In genomic region chr15:97581724-97582154, GRCm38 (mm10) we compare ENCODE assay signal across 8 mouse cellular contexts.
DNase-seq lines count a peak whose midpoint lies in the region; ATAC-seq lines count a peak whose summit lies in the region.

No protein-coding gene starts in this region.

- no peak overlapping the region for H3K9ac ChIP-seq in heart, embryonic 11.5 days (ENCODE audit: low read depth, low read length)
- H3K9ac ChIP-seq in liver, embryonic 13.5 days = no peak overlapping the region

- H3K4me2 ChIP-seq in heart, embryonic 11.5 days = no peak overlapping the region
- H3K4me2 ChIP-seq in liver, embryonic 13.5 days = peak overlapping the region; percentile 14; the same call in 1 of the 2 replicates

- no peaks in the 10 kb centered on the region for H3K27me3 ChIP-seq in heart, embryonic 11.5 days (ENCODE audit: control insufficient read depth, insufficient read depth, low read length)
- no peaks in the 10 kb centered on the region for H3K27me3 ChIP-seq in liver, embryonic 13.5 days

- DNase-seq in CD4-positive, CD25-positive, alpha-beta regulatory T cell, adult 2 months (ENCODE audit: low read depth, low spot score) = peak; percentile 89
- peak; percentile 92 for DNase-seq in adrenal gland, adult 2 months
- peak; percentile 81 for DNase-seq in embryo, embryonic 11 days
- peak; percentile 90 to 93 for DNase-seq in kidney, postnatal 36 days
- peak; percentile 70 for DNase-seq in liver, embryonic 13.5 days
- DNase-seq in ovary, adult 18-20 months (ENCODE audit: low spot score) = peak; percentile 57
- peak; percentile 82 for DNase-seq in thymus, postnatal 0 days (ENCODE audit: low spot score)

- H3K9me3 ChIP-seq in heart, embryonic 11.5 days (replicated peaks; ENCODE audit: control insufficient read depth, low read length) = no peaks in the 10 kb centered on the region
- H3K9me3 ChIP-seq in liver, embryonic 13.5 days (replicated peaks) = no peaks in the 10 kb centered on the region

- H3K27ac ChIP-seq in heart, embryonic 11.5 days (ENCODE audit: low read depth, low read length) = no peak overlapping the region
- no peak overlapping the region for H3K27ac ChIP-seq in liver, embryonic 13.5 days

- no peak overlapping the region for H3K4me3 ChIP-seq in heart, embryonic 11.5 days (ENCODE audit: low read depth, low read length)
- no peak overlapping the region for H3K4me3 ChIP-seq in liver, embryonic 13.5 days (replicated peaks)

- no peaks in the 10 kb centered on the region for H3K36me3 ChIP-seq in heart, embryonic 11.5 days (ENCODE audit: control insufficient read depth, insufficient read depth, low read length)
- H3K36me3 ChIP-seq in liver, embryonic 13.5 days = no peaks in the 10 kb centered on the region

- 0 out of 2 replicates have a peak, but pooled peaks have one; percentile 42 for ATAC-seq in heart, embryonic 11.5 days (replicated peaks; ENCODE audit: insufficient number of reproducible peaks, low FRiP score, low TSS enrichment)
- ATAC-seq in liver, embryonic 13.5 days (ENCODE audit: low read depth) = peak; percentile 89

- no peaks in the 10 kb centered on the region for H3K4me1 ChIP-seq in heart, embryonic 11.5 days (ENCODE audit: control insufficient read depth, insufficient read depth, low read length)
- H3K4me1 ChIP-seq in liver, embryonic 13.5 days (replicated peaks) = peaks cover 15% of the 10 kb centered on the region

- 20% methylated on average over 13 of the region's 13 CpGs for WGBS in heart, embryonic 11.5 days (ENCODE audit: insufficient replicate concordance)
- WGBS in liver, embryonic 13.5 days (ENCODE audit: insufficient replicate concordance) = 11% methylated on average over 13 of the region's 13 CpGs
